Mouse (Mus musculus) retina, postnatal 1 day (tissue): ENCODE results near the gene Dbh.

Source experiments
- DNase-seq: peaks from one replicate; pipeline ENCODE4 v3.0.0-alpha.2; 2012

The Dbh gene

GRCm38 (mm10) chr2:27166074-27166473 lies 1.0 kb downstream of the Dbh start:
- no peak for DNase-seq

DNA sequence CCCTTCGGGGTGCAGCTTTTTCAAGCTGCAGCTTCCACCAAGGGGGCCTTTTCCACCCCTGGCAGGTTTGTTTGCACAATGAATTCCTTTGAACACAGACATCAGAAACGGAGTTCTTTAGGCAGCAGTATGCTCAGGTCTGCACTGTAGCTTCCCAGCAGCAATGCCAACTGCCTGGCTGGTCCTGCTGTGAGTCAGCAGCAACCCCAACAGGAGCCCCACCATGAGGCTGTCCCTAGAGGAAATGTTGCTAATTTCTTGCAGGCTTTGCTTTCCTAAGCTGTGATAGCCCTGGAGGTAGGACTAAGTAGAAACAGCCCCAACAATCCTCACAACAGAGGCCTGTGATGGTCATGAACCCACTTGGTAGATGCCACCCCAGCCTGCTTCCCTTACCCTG lies 2.0 kb downstream of the Dbh start:
- no peak for DNase-seq

- no peak for DNase-seq
These were observed 9.2 kb downstream of the Dbh start for GRCm38 (mm10) chr2:27174242-27174641.

GRCm38 (mm10) chr2:27175696-27176267 lies 10.7 kb downstream of the Dbh start:
- no peak for DNase-seq

GRCm38 (mm10) chr2:27179101-27179500 lies 14.1 kb downstream of the Dbh start:
- no peak for DNase-seq

DNA sequence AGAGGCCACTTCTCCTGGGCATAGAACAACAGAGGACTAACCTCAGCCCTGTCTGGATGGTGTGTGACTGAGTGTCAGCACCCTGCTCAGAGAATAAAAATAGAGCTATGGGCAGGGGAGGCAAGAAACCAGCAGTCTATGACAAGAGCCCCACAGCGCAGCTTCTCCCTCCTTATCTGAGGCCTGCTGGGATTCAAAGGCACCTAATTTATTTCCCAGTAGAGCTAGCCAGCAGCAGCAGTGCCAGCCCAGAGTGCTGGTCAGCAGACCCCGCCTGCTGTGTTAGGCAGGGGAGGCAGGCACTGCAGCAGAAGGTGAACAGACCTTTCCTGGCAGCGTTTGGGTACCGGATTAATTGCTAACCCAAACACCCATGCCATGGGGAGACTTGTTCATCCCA lies 16.9 kb downstream of the Dbh start:
- no peak for DNase-seq

GRCm38 (mm10) chr2:27183734-27184133 lies 18.7 kb downstream of the Dbh start:
- peak; percentile 25 for DNase-seq

DNA sequence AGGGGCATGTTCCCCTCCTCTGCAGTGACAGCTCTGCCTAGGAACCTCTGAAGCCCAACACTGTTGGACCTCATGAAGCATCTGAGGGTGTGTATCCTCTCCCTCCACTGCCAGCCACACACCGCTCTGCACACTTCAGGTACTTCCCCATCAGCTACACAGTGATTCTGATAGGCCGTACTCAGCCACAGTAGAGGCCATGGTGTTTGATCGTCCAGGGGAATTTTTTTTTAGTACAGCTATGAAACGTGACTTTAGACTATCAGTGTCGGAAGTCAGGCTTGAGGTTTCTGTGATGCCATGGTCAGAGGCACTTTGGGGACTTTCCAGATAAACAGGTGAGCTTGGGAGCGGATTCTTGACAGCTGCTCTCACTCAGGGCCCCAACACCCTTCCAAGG lies 22.5 kb downstream of the Dbh start:
- DNase-seq, result no peak

DNA sequence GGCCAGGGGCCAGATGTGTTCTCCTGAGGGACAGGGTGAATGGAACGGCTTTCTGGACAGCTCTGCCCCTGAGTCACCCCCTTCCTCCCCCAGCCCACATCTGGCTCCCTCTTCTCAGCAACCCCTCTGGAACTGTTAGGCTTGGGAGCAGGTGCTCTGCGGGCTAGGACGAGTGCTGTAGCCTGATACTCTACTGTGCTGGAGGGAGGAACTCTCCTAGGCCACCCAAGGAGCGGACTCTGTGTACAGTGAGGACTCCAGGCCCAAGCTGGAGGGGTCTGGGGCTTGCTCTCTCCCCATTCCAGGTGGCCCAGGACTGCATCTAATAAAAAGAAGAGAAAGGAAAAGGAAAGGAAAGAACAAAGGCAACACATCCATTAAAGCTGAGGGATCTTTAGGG lies 25.0 kb downstream of the Dbh start:
- DNase-seq, result no peak

DNA sequence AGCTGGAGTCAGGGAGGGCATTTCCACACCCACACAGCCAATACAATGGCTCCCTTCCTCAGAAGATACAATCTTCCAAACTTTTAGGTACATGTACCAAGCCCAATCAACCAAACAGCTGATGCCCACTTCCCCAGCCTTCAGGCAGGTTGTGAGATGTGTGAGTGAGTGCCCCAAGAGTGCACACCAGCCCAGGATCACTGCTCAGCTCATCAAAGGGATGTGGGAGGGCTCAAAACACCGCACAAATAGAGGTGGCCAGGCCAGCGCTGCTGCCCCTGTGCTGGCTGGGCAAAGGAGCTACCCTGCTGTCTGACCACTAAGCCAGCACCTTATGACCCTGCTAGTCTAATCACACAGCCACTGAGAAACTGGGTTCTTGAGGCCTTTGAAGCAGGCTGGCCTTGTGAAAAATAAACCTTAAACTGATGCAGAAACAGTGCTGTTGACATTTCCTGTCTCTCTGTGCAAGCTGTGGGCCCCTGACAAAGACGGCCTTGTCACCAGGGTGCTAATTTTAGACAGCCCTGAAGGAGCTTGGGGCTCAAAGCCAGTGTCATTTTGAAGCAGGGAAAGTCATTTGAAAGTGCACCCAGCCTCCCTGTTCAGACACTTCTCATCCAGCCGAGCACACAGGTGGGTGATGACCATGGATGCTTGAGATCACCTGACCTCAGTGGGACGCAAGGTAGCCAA lies 33.7 kb downstream of the Dbh start:
- no peak for DNase-seq

DNA sequence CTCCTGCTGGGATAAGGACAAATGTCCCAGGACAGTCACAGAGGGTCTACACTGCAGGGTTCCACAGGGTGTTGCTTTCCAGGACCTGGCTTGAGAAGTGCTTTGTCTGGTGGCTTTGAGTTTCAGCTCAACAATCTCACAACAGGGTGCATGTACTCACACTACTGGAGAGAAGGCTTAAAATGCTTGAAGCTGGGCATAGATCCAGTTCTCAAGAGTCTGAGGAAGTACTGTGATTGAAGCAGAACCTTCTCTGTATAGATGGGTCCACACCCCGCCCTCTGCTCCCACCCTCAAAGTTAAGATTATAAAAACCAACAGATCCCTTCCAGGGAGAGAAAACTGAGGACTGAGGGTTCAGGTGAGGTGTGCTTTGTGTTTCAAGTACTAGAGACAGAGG lies 35.6 kb downstream of the Dbh start:
- no peak for DNase-seq

GRCm38 (mm10) chr2:27205666-27206065 lies 40.6 kb downstream of the Dbh start:
- DNase-seq, result no peak

GRCm38 (mm10) chr2:27206128-27206797 lies 41.2 kb downstream of the Dbh start:
- DNase-seq, result no peak

DNA sequence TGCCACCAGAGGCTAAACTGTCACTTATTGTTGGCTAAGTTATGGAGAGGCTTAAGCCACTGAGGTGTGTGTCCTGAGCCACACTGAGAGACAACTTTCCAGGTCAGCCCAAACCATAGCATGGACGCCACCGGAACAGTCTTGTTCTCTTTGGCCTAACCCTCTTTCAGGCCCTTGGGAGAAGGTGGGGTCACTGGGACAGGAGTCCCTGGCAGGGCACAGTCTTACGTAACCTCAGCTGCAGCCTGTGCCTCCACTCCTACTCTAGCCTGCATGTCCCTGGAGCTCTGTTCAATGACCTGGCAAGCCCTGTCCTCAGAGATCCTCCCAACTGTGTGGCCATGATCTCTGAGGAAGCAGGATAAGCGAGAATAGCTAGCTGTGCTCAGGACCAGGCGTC lies 42.1 kb downstream of the Dbh start:
- DNase-seq, result no peak

- no peak for DNase-seq
These were observed 44.3 kb downstream of the Dbh start for GRCm38 (mm10) chr2:27209370-27209769.

- no peak for DNase-seq
These were observed 44.8 kb downstream of the Dbh start for GRCm38 (mm10) chr2:27209816-27210215.

DNA sequence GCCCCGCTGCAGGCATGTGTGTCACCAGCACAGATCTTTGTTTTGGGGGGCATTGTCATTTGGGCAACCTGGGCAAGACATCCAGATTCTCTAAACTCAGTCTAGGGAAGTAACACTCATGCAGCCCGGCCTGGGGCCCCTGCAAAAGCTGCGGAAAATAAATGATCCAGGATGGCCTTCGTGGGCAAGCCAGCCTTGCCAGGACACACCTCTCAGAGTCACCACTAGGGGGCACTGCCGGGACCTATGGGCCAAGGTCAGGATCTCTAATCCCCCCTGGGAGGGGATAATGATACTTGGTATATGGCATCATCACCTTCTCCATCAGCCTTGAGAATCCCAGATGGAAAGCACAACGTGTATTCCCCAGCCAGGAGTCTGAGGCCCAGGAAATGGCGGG lies 45.2 kb downstream of the Dbh start:
- peak; percentile 71 for DNase-seq

- DNase-seq, result no peak
These were observed 45.7 kb downstream of the Dbh start for GRCm38 (mm10) chr2:27210676-27211210.

DNA sequence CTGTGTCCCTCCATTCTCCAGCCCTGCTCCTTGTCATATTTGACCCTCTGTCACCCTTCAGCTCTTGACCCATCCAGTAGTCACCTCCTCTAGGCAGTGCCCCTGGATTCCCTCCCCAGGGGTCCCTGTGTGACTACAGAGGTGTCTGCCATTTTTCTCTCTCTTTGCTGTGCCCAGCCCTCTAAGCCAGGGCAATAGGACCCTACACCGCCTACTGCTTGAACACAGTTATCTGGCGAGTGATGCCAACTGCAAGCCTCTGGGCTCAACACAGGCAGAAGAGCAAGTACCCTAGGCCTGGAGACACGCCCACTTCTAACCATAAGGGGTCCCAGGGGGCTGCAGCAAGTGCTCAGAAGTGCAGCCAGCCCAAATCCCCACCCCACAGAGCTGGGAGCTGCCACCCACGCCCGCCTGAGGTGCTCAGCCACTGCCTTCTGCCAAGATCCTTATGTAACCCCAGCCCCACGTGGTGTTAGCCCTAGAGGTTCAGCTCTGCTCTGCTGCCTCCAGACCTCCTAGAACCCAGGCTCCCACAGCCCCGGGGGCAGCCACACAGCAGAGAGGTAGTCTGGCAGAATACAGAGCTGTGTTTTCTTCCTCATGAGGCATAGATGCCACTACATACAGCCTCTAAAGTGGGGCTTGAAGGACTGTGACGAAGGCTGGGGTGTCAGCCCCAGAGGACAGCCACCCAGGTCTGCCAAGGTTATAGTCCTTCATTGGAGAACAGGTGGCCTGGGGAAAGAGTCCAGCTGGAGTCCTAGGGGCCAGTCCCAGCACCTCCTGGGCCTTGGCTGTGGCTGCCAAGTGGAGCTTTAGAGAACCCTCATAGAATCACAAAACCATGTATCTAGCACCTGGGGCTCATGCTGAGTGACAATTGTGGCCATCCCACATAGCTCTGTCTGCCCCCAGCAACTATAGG lies 47.2 kb downstream of the Dbh start:
- DNase-seq, result no peak

DNA sequence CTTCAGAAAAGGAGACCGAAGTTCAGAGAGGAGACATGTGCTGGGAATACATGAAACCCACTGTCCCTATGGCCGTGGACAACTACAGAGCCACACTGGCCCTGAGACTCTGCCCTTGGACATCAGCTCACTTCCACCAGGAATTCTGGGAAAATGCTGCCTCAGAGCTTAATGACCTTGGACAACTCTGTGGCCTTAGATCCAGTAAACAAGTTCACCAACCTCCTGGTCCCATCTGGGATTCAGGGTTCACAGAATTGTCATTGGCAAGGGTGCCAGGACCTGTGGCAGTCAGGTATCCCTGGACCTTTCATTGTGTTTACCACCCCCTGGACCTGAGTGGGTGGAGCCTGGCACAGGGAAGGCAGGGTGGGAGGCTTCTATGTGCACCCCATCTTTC lies 50.5 kb downstream of the Dbh start:
- no peak for DNase-seq

DNA sequence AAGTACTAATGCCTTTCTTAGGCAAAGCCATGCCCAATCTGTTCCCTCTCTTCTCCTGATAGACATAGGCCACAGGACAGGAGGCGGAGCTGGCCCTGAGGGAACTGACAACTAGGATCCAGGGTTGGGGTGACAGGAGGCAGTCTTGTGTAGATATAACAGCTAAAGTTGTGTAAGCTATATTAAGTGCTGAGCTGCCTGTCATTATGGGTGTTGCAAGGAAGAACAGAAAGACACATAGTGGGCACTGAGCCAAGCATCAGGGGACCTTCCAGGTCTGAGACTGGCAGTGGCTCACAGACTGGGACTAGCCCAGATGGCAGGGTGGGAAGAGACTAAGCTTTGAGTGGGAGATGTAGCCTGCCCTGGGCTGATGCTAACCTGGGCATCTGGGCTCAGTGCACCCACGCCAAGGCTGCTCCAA lies 53.1 kb downstream of the Dbh start:
- no peak for DNase-seq

DNA sequence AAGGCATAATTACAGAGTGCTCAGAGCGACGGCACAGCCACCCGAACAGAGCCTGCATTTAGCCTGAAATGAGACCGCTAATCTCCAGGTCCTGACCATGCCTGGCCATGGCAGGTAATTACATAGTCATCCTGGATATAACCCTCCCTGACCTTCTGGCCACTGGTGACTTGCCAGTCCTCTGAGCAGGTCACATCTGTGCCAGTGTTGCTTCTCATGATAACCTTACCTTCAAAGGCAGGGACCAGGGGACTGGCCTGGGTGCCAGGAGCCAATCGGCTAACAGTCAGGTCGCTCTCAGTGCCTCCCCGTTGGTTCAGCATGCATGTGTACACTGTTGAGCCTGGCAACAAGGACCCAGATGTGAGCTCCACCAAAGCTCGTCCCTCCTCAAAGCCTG lies 53.5 kb downstream of the Dbh start:
- DNase-seq, result no peak

- DNase-seq, result no peak
These were observed 58.0 kb downstream of the Dbh start for GRCm38 (mm10) chr2:27223012-27223421.
